Mouse (Mus musculus): ENCODE data around the gene Xpr1.

- TF ChIP-seq GATA1 (IDR thresholded peaks at IDR 0.05; ENCODE audit: low read length) = no peak
- TF ChIP-seq TAL1 (IDR thresholded peaks at IDR 0.05; ENCODE audit: low read length) = no peak
Observed at GRCm38 (mm10) chr1:155381931-155382330, 35.3 kb downstream of the Xpr1 start.
